Comparison of ENCODE assay signal across 8 mouse cellular contexts in genomic region chr19:46740341-46741008, GRCm38 (mm10). TPM values are rescaled to one million over a fixed set of nuclear protein-coding genes. Genes with fewer than 3 reads are reported as not detected.
DNase-seq lines count a peak whose midpoint lies in the region; TF ChIP-seq lines count a peak whose summit lies in the region.
"Had no signal": no experiment of that assay in that cellular context is flagged by ENCODE, and none has a peak within 500 bp of the region (broad histone marks: within the 10 kb centered on the region; RNA-seq: fewer than 3 reads in every experiment).

No protein-coding gene starts in this region.

- DNase-seq in CD4-positive helper T cell, adult 2 months (ENCODE audit: low read depth, low spot score): peak; percentile 73
- no peak for DNase-seq in ES-E14 (ENCODE audit: low read depth, low spot score)
- peak; percentile 60 to 62 for DNase-seq in cerebellum, adult 2 months
- DNase-seq in frontal cortex, postnatal 10 days (ENCODE audit: low spot score in 2 of 2): peak; percentile 27 to 67
- peak; percentile 73 for DNase-seq in kidney, postnatal 14 days
- peak; percentile 41 for DNase-seq in lung, adult 2 months
- DNase-seq in right cerebral cortex, postnatal 25 days: peak; percentile 48

- H3K4me1 ChIP-seq in ES-E14 (ENCODE audit: control insufficient read depth in 2 of 2, insufficient read depth in 2 of 2, low read length in 2 of 2, poor library complexity in 1 of 2): no peaks in the 10 kb centered on the region
- H3K4me1 ChIP-seq in cerebellum, adult 2 months (ENCODE audit: control insufficient read depth, insufficient read depth, low read length): no peaks in the 10 kb centered on the region
- no peaks in the 10 kb centered on the region for H3K4me1 ChIP-seq in lung, adult 2 months (ENCODE audit: control insufficient read depth, insufficient read depth, low read length)
- H3K4me1 ChIP-seq: stomach, embryonic 15.5 days had no signal

- WGBS in cerebellum, adult 2 months: 50% methylated on average over 7 of the region's 7 CpGs
- 56% methylated on average over 7 of the region's 7 CpGs for WGBS in lung, adult 2 months

- in situ Hi-C loops in ES-E14 (cut with MboI; ENCODE audit: low sequenced_read_pairs in 2 of 2, unreplicated experiment in 2 of 2): no loop called here

- no peaks in the 10 kb centered on the region for H3K27me3 ChIP-seq in cerebellum, adult 2 months (ENCODE audit: control insufficient read depth, insufficient read depth, low read length)
- H3K27me3 ChIP-seq: stomach, embryonic 15.5 days had no signal

- no peak overlapping the region for H3K9ac ChIP-seq in ES-E14 (ENCODE audit: insufficient read depth, low read depth, low read length, poor library complexity, severe bottlenecking)
- H3K9ac ChIP-seq: stomach, embryonic 15.5 days had no signal

- no peak overlapping the region for H3K27ac ChIP-seq in ES-E14 (ENCODE audit: insufficient read depth, low read depth, low read length, poor library complexity, severe bottlenecking)
- no peak overlapping the region for H3K27ac ChIP-seq in cerebellum, adult 2 months (ENCODE audit: insufficient read depth, low read length)
- H3K27ac ChIP-seq: stomach, embryonic 15.5 days had no signal

- H3K4me3 ChIP-seq in ES-E14 (ENCODE audit: insufficient read depth in 1 of 2, low read depth in 1 of 2, low read length in 2 of 2, poor library complexity in 1 of 2, severe bottlenecking in 1 of 2): no peak overlapping the region
- no peak overlapping the region for H3K4me3 ChIP-seq in cerebellum, adult 2 months (replicated peaks; ENCODE audit: insufficient read depth, low read depth, low read length)
- no peak overlapping the region for H3K4me3 ChIP-seq in lung, adult 2 months (replicated peaks; ENCODE audit: extremely low read depth, low read depth, low read length)
- H3K4me3 ChIP-seq: stomach, embryonic 15.5 days had no signal

- peaks cover 4% of the 10 kb centered on the region; the same call in 1 of the 2 replicates for H3K36me3 ChIP-seq in ES-E14 (ENCODE audit: control insufficient read depth, insufficient read depth, low read length, poor library complexity, severe bottlenecking)
- H3K36me3 ChIP-seq: stomach, embryonic 15.5 days had no signal

- TF ChIP-seq POLR2A in cerebellum, adult 2 months (IDR thresholded peaks at IDR 0.05; ENCODE audit: borderline replicate concordance, insufficient read depth, low read length): no peak
- no peak for TF ChIP-seq POLR2A in lung, adult 2 months (IDR thresholded peaks at IDR 0.05; ENCODE audit: borderline replicate concordance, extremely low read depth, low read depth, low read length)

- H3K9me3 ChIP-seq in ES-E14 (ENCODE audit: control insufficient read depth, insufficient read depth, low read depth, low read length): no peaks in the 10 kb centered on the region
- H3K9me3 ChIP-seq: stomach, embryonic 15.5 days had no signal

- peak; percentile 59 for TF ChIP-seq CTCF in cerebellum, adult 2 months (IDR thresholded peaks at IDR 0.05; ENCODE audit: borderline replicate concordance, insufficient read depth, low read depth, low read length)
- peak; percentile 44; the same call in 1 of the 2 replicates for TF ChIP-seq CTCF in lung, adult 2 months (IDR thresholded peaks at IDR 0.05; ENCODE audit: insufficient read depth, low read length)

TF ChIP-seq in ES-E14, 5 proteins besides CTCF, POLR2A, EP300 and RAD21:
- TF ChIP-seq ZNF384 (IDR thresholded peaks at IDR 0.05; ENCODE audit: low read depth, low read length): no peak
- no peak for TF ChIP-seq CHD2 (IDR thresholded peaks at IDR 0.05; ENCODE audit: low read depth, low read length)
- TF ChIP-seq ZC3H11A (IDR thresholded peaks at IDR 0.05; ENCODE audit: borderline replicate concordance, low read depth, low read length): peak; percentile 72; the same call in 1 of the 2 replicates

RNA-seq across cellular contexts. Expression of gene Cnnm2, which starts 20.9 kb away (rescaled TPM):
- 43.2 and 75.7 TPM in 2 replicates for total RNA-seq in ES-E14 (2012; rRNA removed)
- 31.2 and 31.4 TPM in 2 replicates for polyA plus RNA-seq in cerebellum, adult 2 months (2012; rRNA removed)
- 12.2 and 13.6 TPM in 2 replicates for polyA plus RNA-seq in lung, adult 2 months (2012; rRNA removed)

RNA-seq across cellular contexts. Expression of gene As3mt, which starts 33.2 kb away (rescaled TPM):
- total RNA-seq in ES-E14 (2012; rRNA removed): 10.2 and 11.0 TPM in 2 replicates
- 16.5 and 16.8 TPM in 2 replicates for polyA plus RNA-seq in cerebellum, adult 2 months (2012; rRNA removed)
- polyA plus RNA-seq in lung, adult 2 months (2012; rRNA removed): 8.0 and 14.9 TPM in 2 replicates

RNA-seq across cellular contexts. Expression of gene Borcs7, which starts 50.8 kb away (rescaled TPM):
- total RNA-seq in ES-E14 (2012; rRNA removed): 2.1 and 2.3 TPM in 2 replicates
- polyA plus RNA-seq in cerebellum, adult 2 months (2012; rRNA removed): 19.0 and 19.1 TPM in 2 replicates
- polyA plus RNA-seq in lung, adult 2 months (2012; rRNA removed): 2.4 and 5.0 TPM in 2 replicates
